Mouse (Mus musculus) midbrain, embryonic 12.5 days (tissue): Measurements from ENCODE around the gene P2ry13. TPM values are rescaled to one million over a fixed set of nuclear protein-coding genes. Genes with fewer than 3 reads are reported as not detected.

Experiments used
- ATAC-seq: fragments of 200-750 bp; cut with Nextera tagmentation; 2 replicates; pipeline ENCODE4 v1.8.0; 2017; ENCODE audit warnings: low read depth, moderate TSS enrichment, moderate library complexity; ENCODE audit not compliant: low FRiP score
- H3K27ac ChIP-seq: fragments of 300-500 bp; sonication (generic); replicated peaks from 2 replicates; pipeline ENCODE4 v1.5.1; 2016; ENCODE audit warnings: mild to moderate bottlenecking
- H3K27me3 ChIP-seq: fragments of 300-500 bp; sonication (generic); 2 replicates; pipeline ENCODE4 v1.6.1; 2016; ENCODE audit warnings: mild to moderate bottlenecking
- H3K36me3 ChIP-seq: fragments of 300-500 bp; sonication (generic); 2 replicates; pipeline ENCODE4 v1.6.1; 2016
- H3K4me1 ChIP-seq: fragments of 300-500 bp; sonication (generic); 2 replicates; pipeline ENCODE4 v1.6.1; 2016
- H3K4me2 ChIP-seq: fragments of 300-500 bp; sonication (generic); replicated peaks from 2 replicates; pipeline ENCODE4 v1.6.1; 2016; ENCODE audit warnings: mild to moderate bottlenecking, moderate library complexity
- H3K4me3 ChIP-seq: fragments of 300-500 bp; sonication (generic); 2 replicates; pipeline ENCODE4 v1.5.1; 2016; ENCODE audit warnings: mild to moderate bottlenecking
- H3K9ac ChIP-seq: fragments of 300-500 bp; sonication (generic); replicated peaks from 2 replicates; pipeline ENCODE4 v1.6.1; 2016; ENCODE audit warnings: mild to moderate bottlenecking, moderate library complexity
- H3K9me3 ChIP-seq: fragments of 300-500 bp; sonication (generic); 2 replicates; pipeline ENCODE4 v1.6.1; 2016; ENCODE audit warnings: mild to moderate bottlenecking
- WGBS: fragments of 180-500 bp; shearing (Covaris S2); methylation state at CpG from one replicate; pipeline ENCODE4 v1.1.7; 2016; 5-methylcytosine and 5-hydroxymethylcytosine counted together
- polyA plus RNA-seq: library from polyadenylated mRNA; unstranded; fragments of >200 nt; fragmentation: Nextera tagmentation; extraction: Ambion mirVana; gene quantifications from 2 replicates; pipeline ENCODE4 v1.2.1, GENCODE M21; 2016

P2ry13 gene
- polyA plus RNA-seq, 1 experiment from 2014 or later = 0.84 TPM

- no peaks in the 10 kb centered on the region for H3K27me3 ChIP-seq
- H3K9ac ChIP-seq = no peak overlapping the region
- no peak for ATAC-seq
- H3K4me2 ChIP-seq = no peak overlapping the region
- no peaks in the 10 kb centered on the region for H3K9me3 ChIP-seq
- no peaks in the 10 kb centered on the region for H3K36me3 ChIP-seq
- H3K4me3 ChIP-seq = no peak overlapping the region
- H3K4me1 ChIP-seq = no peaks in the 10 kb centered on the region
- no peak overlapping the region for H3K27ac ChIP-seq
- 94% methylated on average over 1 of the region's 1 CpGs for WGBS
Measured at GRCm38 (mm10) chr3:59160465-59160864, 50.2 kb downstream of the P2ry13 start.

Other genes starting within 250 kb of the P2ry13 start
- gene Med12l, start 205.1 kb downstream of the P2ry13 start, polyA plus RNA-seq = 4.4 and 4.7 TPM in 2 replicates
- gene Gpr171, start 109.1 kb downstream of the P2ry13 start, polyA plus RNA-seq = 1.3 and 1.8 TPM in 2 replicates
- gene P2ry14, start 57.3 kb downstream of the P2ry13 start, polyA plus RNA-seq = 2.4 and 3.8 TPM in 2 replicates
- gene Gpr87, start 15.8 kb downstream of the P2ry13 start, polyA plus RNA-seq = 0.17 TPM in 1 of 2 replicates, not detected in the other
- 4.3 and 4.9 TPM in 2 replicates for gene P2ry12, start 52.0 kb upstream of the P2ry13 start, polyA plus RNA-seq
- gene Igsf10, start 133.5 kb upstream of the P2ry13 start, polyA plus RNA-seq = 3.5 and 3.9 TPM in 2 replicates